Mouse (Mus musculus): ENCODE measurements around the gene Mesp1.

GRCm38 (mm10) chr7:79744585-79744984, 49.0 kb downstream of the Mesp1 start:
- TF ChIP-seq GATA1 (IDR thresholded peaks at IDR 0.05; ENCODE audit: low read length) = no peak
- TF ChIP-seq TAL1 (IDR thresholded peaks at IDR 0.05; ENCODE audit: low read length) = no peak

Measured in erythroblast, embryonic 14.5 days (primary cell).